In the genomic region with DNA sequence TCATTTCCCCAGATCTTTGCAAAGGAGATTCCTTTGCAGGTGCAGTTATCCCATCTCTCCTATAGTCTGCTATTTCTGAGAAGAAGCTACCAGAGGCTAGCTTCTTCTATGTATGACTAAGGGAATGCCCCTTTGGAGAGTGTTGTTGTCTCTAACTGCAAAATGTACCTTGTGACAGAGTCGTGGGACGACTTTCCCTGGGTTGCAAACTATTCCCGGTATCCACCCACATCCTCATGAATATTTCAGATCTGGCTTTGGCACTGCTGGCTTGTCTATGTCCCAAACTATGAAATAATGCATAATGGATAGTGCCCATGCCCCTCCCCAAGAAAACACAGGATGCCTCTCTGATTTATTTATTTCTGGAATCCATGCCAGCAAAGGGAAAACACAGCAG, we compare ENCODE assay signal across 22 mouse cellular contexts.
A peak's percentile ranks its signal among the peaks of the same experiment; 100 is the strongest.
DNase-seq lines count a peak whose midpoint lies in the region; ATAC-seq and TF ChIP-seq lines count a peak whose summit lies in the region.
"Had no signal": no experiment of that assay in that cellular context is flagged by ENCODE, and none has a peak within 500 bp of the region (broad histone marks: within the 10 kb centered on the region; RNA-seq: fewer than 3 reads in every experiment).

No protein-coding gene starts in this region.

- H3K27ac ChIP-seq in left cerebral cortex, adult 2 months: peak overlapping the region; percentile 51; the same call in 1 of the 2 replicates
- no peak overlapping the region for H3K27ac ChIP-seq in midbrain, embryonic 15.5 days
- H3K27ac ChIP-seq in embryonic facial prominence, embryonic 10.5 days (replicated peaks): no peak overlapping the region
- H3K27ac ChIP-seq: forebrain, embryonic 10.5 days; heart, embryonic 15.5 days; hindbrain, embryonic 10.5 days; hindbrain, postnatal 0 days; kidney, postnatal 0 days; limb, embryonic 10.5 days; midbrain, embryonic 13.5 days; stomach, postnatal 0 days had no signal

- intact Hi-C loops in left cerebral cortex, adult 2 months (cut with DNase I): no loop called here

- 74% methylated on average over 3 of the region's 3 CpGs for WGBS in midbrain, embryonic 15.5 days
- WGBS in embryonic facial prominence, embryonic 10.5 days: 83% methylated on average over 3 of the region's 3 CpGs

- no peaks in the 10 kb centered on the region for H3K27me3 ChIP-seq in midbrain, embryonic 15.5 days (replicated peaks)
- H3K27me3 ChIP-seq in embryonic facial prominence, embryonic 10.5 days (replicated peaks; ENCODE audit: low read depth, poor library complexity, severe bottlenecking): no peaks in the 10 kb centered on the region
- H3K27me3 ChIP-seq: heart, embryonic 15.5 days; midbrain, embryonic 13.5 days had no signal

- no peak overlapping the region for H3K4me2 ChIP-seq in midbrain, embryonic 15.5 days
- H3K4me2 ChIP-seq: heart, embryonic 15.5 days; midbrain, embryonic 13.5 days had no signal

- TF ChIP-seq CTCF in left cerebral cortex, adult 2 months (IDR thresholded peaks at IDR 0.05): peak; percentile 36

- H3K4me3 ChIP-seq in left cerebral cortex, adult 2 months: no peak overlapping the region
- no peak overlapping the region for H3K4me3 ChIP-seq in midbrain, embryonic 15.5 days
- no peak overlapping the region for H3K4me3 ChIP-seq in embryonic facial prominence, embryonic 10.5 days
- H3K4me3 ChIP-seq: forebrain, embryonic 10.5 days; heart, embryonic 15.5 days; hindbrain, embryonic 10.5 days; limb, embryonic 10.5 days; midbrain, embryonic 13.5 days had no signal

- H3K4me1 ChIP-seq in midbrain, embryonic 15.5 days: no peaks in the 10 kb centered on the region
- H3K4me1 ChIP-seq in embryonic facial prominence, embryonic 10.5 days: no peaks in the 10 kb centered on the region
- H3K4me1 ChIP-seq: forebrain, embryonic 10.5 days; heart, embryonic 15.5 days; hindbrain, embryonic 10.5 days; limb, embryonic 10.5 days had no signal

- no peaks in the 10 kb centered on the region for H3K36me3 ChIP-seq in midbrain, embryonic 15.5 days (replicated peaks)
- H3K36me3 ChIP-seq in embryonic facial prominence, embryonic 10.5 days (replicated peaks): no peaks in the 10 kb centered on the region
- H3K36me3 ChIP-seq: forebrain, embryonic 10.5 days; heart, embryonic 15.5 days; hindbrain, embryonic 10.5 days; limb, embryonic 10.5 days; midbrain, embryonic 13.5 days had no signal

- ATAC-seq in midbrain, embryonic 15.5 days (replicated peaks): no peak
- ATAC-seq: hindbrain, postnatal 0 days; liver, postnatal 0 days; midbrain, embryonic 13.5 days had no signal

- DNase-seq in layer of hippocampus, adult 11-12 months (ENCODE audit: low spot score): peak; percentile 13
- DNase-seq in layer of hippocampus, adult 9-10 months (ENCODE audit: low spot score): no peak
- DNase-seq in frontal cortex, adult 2 months (ENCODE audit: extremely low spot score in 1 of 2, low spot score in 1 of 2): peak; percentile 70 to 73
- DNase-seq in left cerebral cortex, adult 2 months (ENCODE audit: extremely low spot score in 1 of 2, low spot score in 2 of 2): peak; percentile 18
- DNase-seq in right cerebral cortex, postnatal 25 days: peak; percentile 31
- no peak for DNase-seq in embryonic facial prominence, embryonic 10.5 days (ENCODE audit: low spot score)
- DNase-seq in adipocyte (ENCODE audit: low spot score): no peak
- DNase-seq: adrenal gland, adult 8-10 months; cerebellum, postnatal 25 days; gastrocnemius, postnatal 36 days; kidney, adult 11 months; liver, postnatal 0 days; lung, postnatal 14 days had no signal

- no peak overlapping the region for H3K9ac ChIP-seq in midbrain, embryonic 15.5 days
- H3K9ac ChIP-seq: heart, embryonic 15.5 days; liver, postnatal 0 days; midbrain, embryonic 13.5 days had no signal

- H3K9me3 ChIP-seq in midbrain, embryonic 15.5 days: no peaks in the 10 kb centered on the region
- no peaks in the 10 kb centered on the region for H3K9me3 ChIP-seq in embryonic facial prominence, embryonic 10.5 days
- H3K9me3 ChIP-seq: forebrain, embryonic 10.5 days; heart, embryonic 15.5 days; hindbrain, embryonic 10.5 days; limb, embryonic 10.5 days; midbrain, embryonic 13.5 days had no signal

Comparison
In these comparisons a context has a peak if more than half of its experiments do, and no peak if none do; other contexts are left out.
1. DNase-seq: peak in layer of hippocampus, adult 11-12 months (single experiment), frontal cortex, adult 2 months (2 of 2), left cerebral cortex, adult 2 months (2 of 2) and right cerebral cortex, postnatal 25 days (single experiment); none in layer of hippocampus, adult 9-10 months (single experiment), embryonic facial prominence, embryonic 10.5 days (single experiment) and adipocyte (single experiment).